ENCODE assay signal across 8 mouse cellular contexts in genomic region chr7:80860729-80861274, GRCm38 (mm10). TPM values are rescaled to one million over a fixed set of nuclear protein-coding genes. Genes with fewer than 3 reads are reported as not detected.
DNase-seq lines count a peak whose midpoint lies in the region; ATAC-seq lines count a peak whose summit lies in the region.

Gene Zscan2 (plus strand): TSS chr7:80860920.

- no peaks in the 10 kb centered on the region for H3K27me3 ChIP-seq in heart, embryonic 13.5 days (replicated peaks)
- no peaks in the 10 kb centered on the region for H3K27me3 ChIP-seq in liver, embryonic 12.5 days (replicated peaks)
- H3K27me3 ChIP-seq in stomach, embryonic 15.5 days (replicated peaks) = no peaks in the 10 kb centered on the region

- H3K9me3 ChIP-seq in heart, embryonic 13.5 days = no peaks in the 10 kb centered on the region; the same call in 1 of the 2 replicates
- no peaks in the 10 kb centered on the region for H3K9me3 ChIP-seq in liver, embryonic 12.5 days (replicated peaks)
- no peaks in the 10 kb centered on the region for H3K9me3 ChIP-seq in stomach, embryonic 15.5 days

- peak; percentile 94 for DNase-seq in CD4-positive, CD25-positive, alpha-beta regulatory T cell, adult 2 months (ENCODE audit: low read depth, low spot score)
- DNase-seq in fat pad, adult 2 months (ENCODE audit: extremely low read depth, low read depth, low spot score) = peak; percentile 61
- peak; percentile 92 for DNase-seq in kidney, postnatal 10 days
- peak; percentile 87 for DNase-seq in natural killer cell, adult 2 months (ENCODE audit: low spot score in 2 of 2)

- peak; percentile 92 for ATAC-seq in heart, embryonic 13.5 days (ENCODE audit: extremely low read depth, insufficient number of reproducible peaks, low FRiP score, low TSS enrichment)
- peak; percentile 94 for ATAC-seq in liver, embryonic 12.5 days
- ATAC-seq in stomach, embryonic 15.5 days (ENCODE audit: insufficient read depth, low FRiP score, low read depth) = peak; percentile 98

- peak within 1 kb of the TSS; percentile 77 for H3K27ac ChIP-seq in brown adipose tissue, adult 24 weeks (replicated peaks; ENCODE audit: low read depth, low read length)
- peak within 1 kb of the TSS; percentile 91 for H3K27ac ChIP-seq in heart, embryonic 13.5 days (replicated peaks)
- H3K27ac ChIP-seq in liver, embryonic 12.5 days = peak within 1 kb of the TSS; percentile 73
- peak within 1 kb of the TSS; percentile 83 for H3K27ac ChIP-seq in stomach, embryonic 15.5 days

- peaks cover 28% of the 10 kb centered on the region for H3K36me3 ChIP-seq in heart, embryonic 13.5 days
- H3K36me3 ChIP-seq in liver, embryonic 12.5 days = peaks cover 5% of the 10 kb centered on the region; the same call in 1 of the 2 replicates
- H3K36me3 ChIP-seq in stomach, embryonic 15.5 days = 0 out of 2 replicates have a peak, but pooled peaks cover 2% of the 10 kb centered on the region

- H3K4me1 ChIP-seq in brown adipose tissue, adult 24 weeks (ENCODE audit: control insufficient read depth, insufficient read depth, insufficient read length, low read length) = peaks cover 4% of the 10 kb centered on the region
- H3K4me1 ChIP-seq in heart, embryonic 13.5 days = peaks cover 46% of the 10 kb centered on the region
- peaks cover 45% of the 10 kb centered on the region for H3K4me1 ChIP-seq in liver, embryonic 12.5 days
- peaks cover 26% of the 10 kb centered on the region; the same call in 1 of the 2 replicates for H3K4me1 ChIP-seq in stomach, embryonic 15.5 days

- peak within 1 kb of the TSS; percentile 98 for H3K4me3 ChIP-seq in brown adipose tissue, adult 24 weeks (ENCODE audit: insufficient read depth, low read depth, low read length)
- H3K4me3 ChIP-seq in heart, embryonic 13.5 days = peak within 1 kb of the TSS; percentile 90
- peak within 1 kb of the TSS; percentile 82 for H3K4me3 ChIP-seq in liver, embryonic 12.5 days
- H3K4me3 ChIP-seq in stomach, embryonic 15.5 days (replicated peaks) = peak within 1 kb of the TSS; percentile 99

- WGBS in heart, embryonic 13.5 days = 2% methylated on average over 40 of the region's 40 CpGs
- WGBS in liver, embryonic 12.5 days (ENCODE audit: insufficient replicate concordance) = under 1% methylated on average over 40 of the region's 40 CpGs
- 0% methylated on average over 40 of the region's 40 CpGs for WGBS in stomach, embryonic 15.5 days

- peak within 1 kb of the TSS; percentile 96 for H3K9ac ChIP-seq in heart, embryonic 13.5 days
- peak within 1 kb of the TSS; percentile 77 for H3K9ac ChIP-seq in liver, embryonic 12.5 days
- H3K9ac ChIP-seq in stomach, embryonic 15.5 days = peak within 1 kb of the TSS; percentile 78

- H3K4me2 ChIP-seq in heart, embryonic 13.5 days = peak within 1 kb of the TSS; percentile 74
- H3K4me2 ChIP-seq in liver, embryonic 12.5 days = peak within 1 kb of the TSS; percentile 93
- peak within 1 kb of the TSS; percentile 83 for H3K4me2 ChIP-seq in stomach, embryonic 15.5 days

RNA-seq across cellular contexts. Expression of gene Zscan2, which starts in this region (rescaled TPM):
- polyA plus RNA-seq in brown adipose tissue, adult 24 weeks (2012; ENCODE audit: insufficient read depth, insufficient read length, missing spikeins) = 1.5 TPM in 1 of 2 replicates, not detected in the other
- polyA plus RNA-seq in heart, embryonic 13.5 days (2015; fragmentation: Nextera tagmentation; extraction: Ambion mirVana) = 1.9 TPM in 2 replicates
- 0.23 and 0.58 TPM in 2 replicates for polyA plus RNA-seq in liver, embryonic 12.5 days (2016; fragmentation: Nextera tagmentation; extraction: Ambion mirVana)
- polyA plus RNA-seq in stomach, embryonic 15.5 days (2015; fragmentation: Nextera tagmentation; extraction: Ambion mirVana) = 1.6 and 2.1 TPM in 2 replicates

Comparison
In these comparisons a context has a peak if more than half of its experiments do, and no peak if none do; other contexts are left out.
1. Peak in every context shown above with its lines: DNase-seq, ATAC-seq, H3K4me3 ChIP-seq and H3K27ac ChIP-seq.
2. Peak in ATAC-seq, H3K4me3 ChIP-seq, H3K27ac ChIP-seq, H3K9ac ChIP-seq and H3K4me2 ChIP-seq in liver, embryonic 12.5 days; RNA of the gene not detected or under 1 TPM.